Mouse (Mus musculus) C2C12 (cell line): ENCODE measurements around the gene Slc46a2. TPM values are rescaled to one million over a fixed set of nuclear protein-coding genes. Genes with fewer than 3 reads are reported as not detected.
A peak's percentile ranks its signal among the peaks of the same experiment; 100 is the strongest.

Experiments
- H3K27me3 ChIP-seq: one replicate; pipeline ENCODE4 v1.6.1; 2011; ENCODE audit not compliant: control insufficient read depth, insufficient read depth, insufficient read length
- H3K36me3 ChIP-seq: one replicate; pipeline ENCODE4 v1.6.1; 2011; ENCODE audit not compliant: control insufficient read depth, insufficient read depth
- H3K4me3 ChIP-seq: one replicate; pipeline ENCODE4 v1.5.1; 2011; ENCODE audit warnings: mild to moderate bottlenecking, control low read depth; ENCODE audit not compliant: poor library complexity, insufficient read depth, severe bottlenecking
- H3K79me2 ChIP-seq: one replicate; pipeline ENCODE4 v1.6.1; 2011; ENCODE audit not compliant: control insufficient read depth, insufficient read depth
- H3K79me3 ChIP-seq: one replicate; pipeline ENCODE4 v1.6.1; 2011; ENCODE audit warnings: low read depth, control low read depth
- H3ac ChIP-seq: one replicate; pipeline ENCODE3; 2011; ENCODE audit warnings: low read depth; ENCODE audit not compliant: control insufficient read depth, insufficient read length
- CEBPB ChIP-seq: IDR thresholded peaks from one replicate; pipeline ENCODE4 v1.6.1; 2011; ENCODE audit warnings: low read depth, mild to moderate bottlenecking, control low read depth, moderate library complexity
- CTCF ChIP-seq: IDR thresholded peaks from one replicate; pipeline ENCODE4 v1.5.1; 2011; ENCODE audit not compliant: control insufficient read depth, insufficient read depth, insufficient read length
- FOSL1 ChIP-seq: IDR thresholded peaks from one replicate; pipeline ENCODE4 v1.8.0; 2011; ENCODE audit warnings: mild to moderate bottlenecking, low read length; ENCODE audit not compliant: poor library complexity, insufficient read depth, severe bottlenecking
- MAX ChIP-seq: IDR thresholded peaks from one replicate; pipeline ENCODE4 v1.6.1; 2011; ENCODE audit warnings: mild to moderate bottlenecking, control low read depth
- MYOD1 ChIP-seq: IDR thresholded peaks from one replicate; pipeline ENCODE4 v1.6.1; 2011; ENCODE audit warnings: low read depth; ENCODE audit not compliant: control insufficient read depth, insufficient read length
- MYOG ChIP-seq: IDR thresholded peaks from one replicate; pipeline ENCODE4 v1.6.1; 2011; ENCODE audit not compliant: control insufficient read depth, insufficient read length; ENCODE audit errors: extremely low read depth
- USF1 ChIP-seq: IDR thresholded peaks from one replicate; pipeline ENCODE4 v1.6.1; 2011; ENCODE audit warnings: low read depth, mild to moderate bottlenecking, control low read depth, moderate library complexity
- polyA plus RNA-seq: library from polyadenylated mRNA; unstranded; fragments of >200 nt; fragmentation: generic; extraction: Trizol; gene quantifications from one replicate; pipeline ENCODE4 v1.2.1, GENCODE M21; 2012; ENCODE audit warnings: missing spikeins

Gene Slc46a2
- polyA plus RNA-seq, 1 experiment: not detected

GRCm38 (mm10) chr4:59894977-59895575 lies 19.8 kb downstream of the Slc46a2 start:
- Histone ChIP-seq H3K4me3 (no peak overlapping the region), H3K79me3 (no peaks in the 10 kb centered on the region), H3ac (no peak overlapping the region), H3K79me2 (no peaks in the 10 kb centered on the region), H3K36me3 (no peaks in the 10 kb centered on the region), H3K27me3 (no peaks in the 10 kb centered on the region)
- TF ChIP-seq FOSL1: no peak
- no peak for TF ChIP-seq USF1
- no peak for TF ChIP-seq MYOG
- no peak for TF ChIP-seq CEBPB
- peak; percentile 24 for TF ChIP-seq MYOD1

GRCm38 (mm10) chr4:59894415-59894814 lies 20.4 kb downstream of the Slc46a2 start:
- Histone ChIP-seq H3K79me3 (no peaks in the 10 kb centered on the region), H3ac (no peak overlapping the region), H3K79me2 (no peaks in the 10 kb centered on the region), H3K27me3 (no peaks in the 10 kb centered on the region), H3K36me3 (no peaks in the 10 kb centered on the region), H3K4me3 (no peak overlapping the region)
- TF ChIP-seq FOSL1 (no peak), CEBPB (no peak), USF1 (no peak), MYOD1 (no peak), CTCF (no peak), MYOG (no peak), MAX (no peak)

GRCm38 (mm10) chr4:59892731-59893130 lies 22.1 kb downstream of the Slc46a2 start:
- H3K27me3 ChIP-seq: no peaks in the 10 kb centered on the region
- TF ChIP-seq USF1: no peak
- no peak for TF ChIP-seq MYOG
- H3ac ChIP-seq: no peak overlapping the region

GRCm38 (mm10) chr4:59891723-59892416 lies 23.0 kb downstream of the Slc46a2 start:
- no peaks in the 10 kb centered on the region for H3K79me3 ChIP-seq
- no peak overlapping the region for H3K4me3 ChIP-seq
- no peaks in the 10 kb centered on the region for H3K79me2 ChIP-seq
- H3K27me3 ChIP-seq: no peaks in the 10 kb centered on the region
- no peak overlapping the region for H3ac ChIP-seq
- TF ChIP-seq MYOG: no peak
- no peak for TF ChIP-seq CTCF
- TF ChIP-seq USF1: no peak
- no peak for TF ChIP-seq CEBPB
- no peak for TF ChIP-seq FOSL1
- no peak for TF ChIP-seq MAX
- TF ChIP-seq MYOD1: no peak
- H3K36me3 ChIP-seq: no peaks in the 10 kb centered on the region

More at GRCm38 (mm10) chr4:59892731-59893130, 22.1 kb downstream of the Slc46a2 start:
- Histone ChIP-seq H3K4me3 (no peak overlapping the region), H3K79me3 (no peaks in the 10 kb centered on the region), H3K36me3 (no peaks in the 10 kb centered on the region), H3K79me2 (no peaks in the 10 kb centered on the region)

GRCm38 (mm10) chr4:59890086-59890600 lies 24.7 kb downstream of the Slc46a2 start:
- TF ChIP-seq MYOD1: no peak
- TF ChIP-seq MAX: no peak
- no peak for TF ChIP-seq USF1
- no peak for TF ChIP-seq MYOG
- no peak for TF ChIP-seq FOSL1
- TF ChIP-seq CTCF: no peak
- TF ChIP-seq CEBPB: no peak
- no peaks in the 10 kb centered on the region for H3K79me3 ChIP-seq
- no peaks in the 10 kb centered on the region for H3K27me3 ChIP-seq
- H3K36me3 ChIP-seq: no peaks in the 10 kb centered on the region
- H3K4me3 ChIP-seq: no peak overlapping the region
- H3K79me2 ChIP-seq: no peaks in the 10 kb centered on the region
- H3ac ChIP-seq: no peak overlapping the region

GRCm38 (mm10) chr4:59888014-59888413 lies 26.8 kb downstream of the Slc46a2 start:
- Histone ChIP-seq H3K79me3 (no peaks in the 10 kb centered on the region), H3K27me3 (no peaks in the 10 kb centered on the region), H3ac (no peak overlapping the region), H3K4me3 (no peak overlapping the region), H3K36me3 (no peaks in the 10 kb centered on the region), H3K79me2 (no peaks in the 10 kb centered on the region)
- TF ChIP-seq USF1 (no peak), MYOG (no peak), MYOD1 (no peak), CEBPB (no peak), CTCF (no peak), MAX (no peak), FOSL1 (no peak)
